Mouse (Mus musculus): ENCODE measurements around the gene Arl14ep. TPM values are rescaled to one million over a fixed set of nuclear protein-coding genes. Genes with fewer than 3 reads are reported as not detected.
"Not testable (repeated sequence)": the region's sequence is repeated elsewhere in the genome, so short reads cannot be mapped to it uniquely, and the experiment has no call there.

The Arl14ep gene
- total RNA-seq (2021) = 10 to 100 TPM; 34.7 to 45.8 TPM

GRCm38 (mm10) chr2:106973959-106974639 lies at the start of gene Arl14ep:
Arl14ep (minus strand) TSS chr2:106974424.
- DNase-seq (ENCODE audit: low spot score in 2 of 2) = peak; percentile 85 to 89
- intact Hi-C loops (cut with DNase I) = no loop called here

GRCm38 (mm10) chr2:107022713-107023112 lies 48.5 kb upstream of the Arl14ep start:
- intact Hi-C loops (cut with DNase I) = no loop called here
- DNase-seq (ENCODE audit: low spot score in 2 of 2) = no peak

- intact Hi-C loops (cut with DNase I) = no loop called here
- no peak for DNase-seq (ENCODE audit: low spot score in 2 of 2)
Observed at GRCm38 (mm10) chr2:107019331-107019730, 45.1 kb upstream of the Arl14ep start.

GRCm38 (mm10) chr2:107013161-107013560 lies 38.9 kb upstream of the Arl14ep start:
- intact Hi-C loops (cut with DNase I) = no loop called here
- no peak for DNase-seq (ENCODE audit: low spot score in 2 of 2)

GRCm38 (mm10) chr2:107012318-107012717 lies 38.1 kb upstream of the Arl14ep start:
- DNase-seq (ENCODE audit: low spot score in 2 of 2) = no peak
- intact Hi-C loops (cut with DNase I) = no loop called here

GRCm38 (mm10) chr2:107010160-107010559 lies 35.9 kb upstream of the Arl14ep start:
- no peak for DNase-seq (ENCODE audit: low spot score in 2 of 2)
- intact Hi-C loops (cut with DNase I) = no loop called here

GRCm38 (mm10) chr2:107006378-107006777 lies 32.2 kb upstream of the Arl14ep start:
- no peak for DNase-seq (ENCODE audit: low spot score in 2 of 2)
- intact Hi-C loops (cut with DNase I) = no loop called here

GRCm38 (mm10) chr2:107005876-107006275 lies 31.7 kb upstream of the Arl14ep start:
- intact Hi-C loops (cut with DNase I); DNase-seq (ENCODE audit: low spot score in 2 of 2): not testable (repeated sequence)

- intact Hi-C loops (cut with DNase I) = no loop called here
Observed at GRCm38 (mm10) chr2:106991261-106991660, 17.0 kb upstream of the Arl14ep start.

GRCm38 (mm10) chr2:106984945-106985344 lies 10.7 kb upstream of the Arl14ep start:
- no peak for DNase-seq (ENCODE audit: low spot score in 2 of 2)
- intact Hi-C loops (cut with DNase I) = loop anchor here (5.0 kb wide), 1 partner anchor 882 kb away; no protein-coding TSS in a partner anchor

More at GRCm38 (mm10) chr2:106991261-106991660, 17.0 kb upstream of the Arl14ep start:
- DNase-seq (ENCODE audit: low spot score in 2 of 2) = no peak

- intact Hi-C loops (cut with DNase I) = loop anchor here (5.0 kb wide), 1 partner anchor 885 kb away; no protein-coding TSS in a partner anchor
- DNase-seq (ENCODE audit: low spot score in 2 of 2) = no peak
Observed at GRCm38 (mm10) chr2:106982503-106982902, 8.3 kb upstream of the Arl14ep start.

- DNase-seq (ENCODE audit: low spot score in 2 of 2) = no peak
- intact Hi-C loops (cut with DNase I) = no loop called here
Observed at GRCm38 (mm10) chr2:106976472-106976871, 2.2 kb upstream of the Arl14ep start.

- intact Hi-C loops (cut with DNase I) = no loop called here
- no peak for DNase-seq (ENCODE audit: low spot score in 2 of 2)
Observed at GRCm38 (mm10) chr2:106973332-106973958, 779 bp downstream of the Arl14ep start.

GRCm38 (mm10) chr2:106972851-106973250 lies 1.4 kb downstream of the Arl14ep start:
- no peak for DNase-seq (ENCODE audit: low spot score in 2 of 2)
- intact Hi-C loops (cut with DNase I) = no loop called here

GRCm38 (mm10) chr2:106970971-106971370 lies 3.3 kb downstream of the Arl14ep start:
- no peak for DNase-seq (ENCODE audit: low spot score in 2 of 2)
- intact Hi-C loops (cut with DNase I) = no loop called here

- intact Hi-C loops (cut with DNase I) = no loop called here
- no peak for DNase-seq (ENCODE audit: low spot score in 2 of 2)
Observed at GRCm38 (mm10) chr2:106968320-106968719, 5.9 kb downstream of the Arl14ep start.

- intact Hi-C loops (cut with DNase I) = loop anchor here (5.0 kb wide), 1 partner anchor 271 kb away; the partner anchor contains the start of gene Mpped2
- DNase-seq (ENCODE audit: low spot score in 2 of 2) = no peak
Observed at GRCm38 (mm10) chr2:106963560-106963959, 10.7 kb downstream of the Arl14ep start.

- intact Hi-C loops (cut with DNase I) = loop anchor here (5.0 kb wide), 1 partner anchor 269 kb away; the partner anchor contains the start of gene Mpped2
- no peak for DNase-seq (ENCODE audit: low spot score in 2 of 2)
Observed at GRCm38 (mm10) chr2:106961650-106962049, 12.6 kb downstream of the Arl14ep start.

- no peak for DNase-seq (ENCODE audit: low spot score in 2 of 2)
- intact Hi-C loops (cut with DNase I) = loop anchor here (5.0 kb wide), 1 partner anchor 269 kb away; the partner anchor contains the start of gene Mpped2
Observed at GRCm38 (mm10) chr2:106961066-106961465, 13.2 kb downstream of the Arl14ep start.

- intact Hi-C loops (cut with DNase I) = loop anchor here (5.0 kb wide), 1 partner anchor 268 kb away; the partner anchor contains the start of gene Mpped2
- DNase-seq (ENCODE audit: low spot score in 2 of 2) = peak in 1 of 2 experiments; percentile 14
Observed at GRCm38 (mm10) chr2:106960237-106960636, 14.0 kb downstream of the Arl14ep start.

GRCm38 (mm10) chr2:106959380-106959779 lies 14.8 kb downstream of the Arl14ep start:
- DNase-seq (ENCODE audit: low spot score in 2 of 2) = no peak
- intact Hi-C loops (cut with DNase I) = no loop called here

Measured in left cerebral cortex, postnatal 36 days (tissue).